Comparison of ENCODE assay signal across 15 mouse cellular contexts in the genomic region with DNA sequence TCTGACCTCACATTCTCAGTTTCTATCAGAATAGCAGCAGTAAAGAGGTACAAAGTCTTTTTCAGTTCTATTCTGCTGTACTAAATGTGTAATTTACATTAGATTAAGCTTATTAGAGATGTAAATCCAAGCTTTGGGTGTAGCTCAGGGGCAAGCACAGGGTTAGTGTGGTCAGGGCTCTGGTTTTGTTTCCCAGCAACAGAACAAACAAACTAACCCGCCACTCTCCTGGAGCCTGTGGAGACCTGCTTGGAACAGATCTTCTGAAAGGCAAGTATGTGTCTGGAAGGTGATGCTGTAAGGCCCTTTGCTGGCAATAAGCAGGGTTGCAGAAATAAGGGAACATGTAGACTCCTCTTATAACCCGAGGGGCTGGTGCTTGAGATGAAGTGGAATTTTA. TPM values are rescaled to one million over a fixed set of nuclear protein-coding genes. Genes with fewer than 3 reads are reported as not detected.
"Had no signal": no experiment of that assay in that cellular context is flagged by ENCODE, and none has a peak within 500 bp of the region (broad histone marks: within the 10 kb centered on the region; RNA-seq: fewer than 3 reads in every experiment).

No protein-coding gene starts in this region.

- ATAC-seq: intestine, embryonic 16.5 days; lung, postnatal 0 days; midbrain, embryonic 16.5 days had no signal

- H3K9ac ChIP-seq: limb, embryonic 12.5 days; liver, embryonic 15.5 days; stomach, embryonic 15.5 days had no signal

- H3K4me2 ChIP-seq: limb, embryonic 12.5 days; liver, embryonic 15.5 days; stomach, embryonic 15.5 days had no signal

- H3K4me1 ChIP-seq: limb, embryonic 12.5 days; liver, embryonic 15.5 days; stomach, embryonic 15.5 days had no signal

- H3K4me3 ChIP-seq: layer of hippocampus, adult 2 months; limb, embryonic 12.5 days; liver, embryonic 15.5 days; stomach, embryonic 15.5 days had no signal

- H3K9me3 ChIP-seq: limb, embryonic 12.5 days; liver, embryonic 15.5 days; stomach, embryonic 15.5 days had no signal

- H3K27me3 ChIP-seq: limb, embryonic 12.5 days; liver, embryonic 15.5 days; stomach, embryonic 15.5 days had no signal

- DNase-seq: kidney, adult 8-10 months; kidney, postnatal 36 days; lung, adult 2 months; lung, postnatal 36 days; right cerebral cortex, postnatal 14 days; thymus, postnatal 36 days had no signal

- H3K27ac ChIP-seq: kidney, postnatal 0 days; layer of hippocampus, adult 2 months; limb, embryonic 12.5 days; liver, embryonic 15.5 days; stomach, embryonic 15.5 days had no signal

RNA-seq across cellular contexts. Expression of gene Cdkl1, which starts 37.1 kb away (rescaled TPM):
- total RNA-seq: megakaryocyte progenitor cell, adult 5-6 weeks had no signal
